Mouse (Mus musculus) intestine, embryonic 15.5 days (tissue): ENCODE data around the gene Rab1b. TPM values are rescaled to one million over a fixed set of nuclear protein-coding genes. Genes with fewer than 3 reads are reported as not detected.
"Not testable (repeated sequence)": the region's sequence is repeated elsewhere in the genome, so short reads cannot be mapped to it uniquely, and the experiment has no call there.

ENCODE experiments used
- ATAC-seq: fragments of 200-750 bp; cut with Nextera tagmentation; 2 replicates; pipeline ENCODE4 v1.8.0; 2017; ENCODE audit warnings: moderate TSS enrichment, moderate library complexity
- H3K27ac ChIP-seq: fragments of 300-500 bp; sonication (generic); 2 replicates; pipeline ENCODE4 v1.5.1; 2015; ENCODE audit warnings: mild to moderate bottlenecking, inconsistent platforms
- H3K27me3 ChIP-seq: fragments of 300-500 bp; sonication (generic); replicated peaks from 2 replicates; pipeline ENCODE4 v1.6.1; 2015; ENCODE audit warnings: inconsistent platforms
- H3K36me3 ChIP-seq: fragments of 300-500 bp; sonication (generic); 2 replicates; pipeline ENCODE4 v1.6.1; 2015; ENCODE audit warnings: inconsistent platforms
- H3K4me1 ChIP-seq: fragments of 300-500 bp; sonication (generic); replicated peaks from 2 replicates; pipeline ENCODE4 v1.6.1; 2015; ENCODE audit warnings: inconsistent platforms
- H3K4me2 ChIP-seq: fragments of 300-500 bp; sonication (generic); replicated peaks from 2 replicates; pipeline ENCODE4 v1.6.1; 2015; ENCODE audit warnings: mild to moderate bottlenecking, inconsistent platforms
- H3K4me3 ChIP-seq: fragments of 300-500 bp; sonication (generic); replicated peaks from 2 replicates; pipeline ENCODE4 v1.5.1; 2015; ENCODE audit warnings: inconsistent platforms
- H3K9ac ChIP-seq: fragments of 300-500 bp; sonication (generic); 2 replicates; pipeline ENCODE4 v1.6.1; 2015; ENCODE audit warnings: inconsistent platforms
- H3K9me3 ChIP-seq: fragments of 300-500 bp; sonication (generic); 2 replicates; pipeline ENCODE4 v1.6.1; 2016; ENCODE audit warnings: inconsistent platforms
- WGBS: fragments of 180-500 bp; shearing (Covaris S2); methylation state at CpG from one replicate; pipeline ENCODE4 v1.1.7; 2015; 5-methylcytosine and 5-hydroxymethylcytosine counted together
- polyA plus RNA-seq: library from polyadenylated mRNA; unstranded; fragments of >200 nt; fragmentation: Nextera tagmentation; extraction: Ambion mirVana; gene quantifications from 2 replicates; pipeline ENCODE4 v1.2.1, GENCODE M21; 2015

The Rab1b gene
- polyA plus RNA-seq, 1 experiment from 2014 or later, result 216 TPM

GRCm38 (mm10) chr19:5094746-5095417 is 12.0 kb downstream of the Rab1b start:
- no peak overlapping the region for H3K27ac ChIP-seq
- 47% methylated on average over 11 of the region's 11 CpGs for WGBS
- ATAC-seq, result peak; percentile 21

GRCm38 (mm10) chr19:5094243-5094632 is 12.6 kb downstream of the Rab1b start:
- under 1% methylated on average over 21 of the region's 21 CpGs for WGBS
- Histone ChIP-seq H3K4me2 (peak overlapping the region; percentile 19; the same call in 1 of the 2 replicates), H3K36me3 (peaks cover 33% of the 10 kb centered on the region), H3K4me3 (no peak overlapping the region), H3K9ac (no peak overlapping the region), H3K9me3 (no peaks in the 10 kb centered on the region), H3K27ac (no peak overlapping the region), H3K4me1 (peaks cover 41% of the 10 kb centered on the region), H3K27me3 (no peaks in the 10 kb centered on the region)
- ATAC-seq, result peak; percentile 76

More at GRCm38 (mm10) chr19:5094746-5095417, 12.0 kb downstream of the Rab1b start:
- Histone ChIP-seq H3K4me3 (no peak overlapping the region), H3K9ac (no peak overlapping the region), H3K27me3 (no peaks in the 10 kb centered on the region), H3K4me2 (peak overlapping the region; percentile 19; the same call in 1 of the 2 replicates), H3K36me3 (peaks cover 36% of the 10 kb centered on the region), H3K4me1 (peaks cover 36% of the 10 kb centered on the region), H3K9me3 (no peaks in the 10 kb centered on the region)

- Histone ChIP-seq H3K27ac (no peak overlapping the region), H3K4me3 (no peak overlapping the region), H3K4me2 (no peak overlapping the region), H3K36me3 (peaks cover 31% of the 10 kb centered on the region), H3K27me3 (no peaks in the 10 kb centered on the region), H3K9me3 (no peaks in the 10 kb centered on the region), H3K4me1 (peaks cover 43% of the 10 kb centered on the region), H3K9ac (no peak overlapping the region)
- WGBS, result 71% methylated on average over 12 of the region's 12 CpGs
- peak; percentile 2; the same call in 1 of the 2 replicates for ATAC-seq
Observed at GRCm38 (mm10) chr19:5093481-5094242, 13.2 kb downstream of the Rab1b start.

- peaks cover 37% of the 10 kb centered on the region for H3K4me1 ChIP-seq
- H3K4me3 ChIP-seq, result no peak overlapping the region
- no peak overlapping the region for H3K27ac ChIP-seq
- H3K36me3 ChIP-seq, result peaks cover 31% of the 10 kb centered on the region
- no peaks in the 10 kb centered on the region for H3K27me3 ChIP-seq
- no peak for ATAC-seq
- no peak overlapping the region for H3K4me2 ChIP-seq
- H3K9me3 ChIP-seq, result no peaks in the 10 kb centered on the region
- H3K9ac ChIP-seq, result no peak overlapping the region
- 86% methylated on average over 10 of the region's 10 CpGs for WGBS
Observed at GRCm38 (mm10) chr19:5092083-5092482, 14.8 kb downstream of the Rab1b start.

GRCm38 (mm10) chr19:5089324-5089723 is 17.5 kb downstream of the Rab1b start:
- Histone ChIP-seq H3K9me3 (no peaks in the 10 kb centered on the region), H3K4me1 (peaks cover 29% of the 10 kb centered on the region), H3K4me3 (peak overlapping the region; percentile 73), H3K27ac (no peak overlapping the region), H3K9ac (peak overlapping the region; percentile 79; the same call in 1 of the 2 replicates), H3K27me3 (peaks cover 22% of the 10 kb centered on the region), H3K36me3 (peaks cover 31% of the 10 kb centered on the region), H3K4me2 (peak overlapping the region; percentile 79)
- ATAC-seq, result no peak
- WGBS, result 86% methylated on average over 4 of the region's 4 CpGs

- H3K9me3 ChIP-seq, result no peaks in the 10 kb centered on the region
- peaks cover 23% of the 10 kb centered on the region for H3K4me1 ChIP-seq
- ATAC-seq, result peak; percentile 96
Observed at GRCm38 (mm10) chr19:5087884-5088728, 18.8 kb downstream of the Rab1b start, which contains the start of gene Yif1a. Gene Yif1a (plus strand): TSS chr19:5088538.

GRCm38 (mm10) chr19:5086533-5086932 is 20.3 kb downstream of the Rab1b start:
- H3K9ac ChIP-seq, H3K4me3 ChIP-seq, H3K9me3 ChIP-seq, H3K4me2 ChIP-seq, ATAC-seq, H3K27ac ChIP-seq: not testable (repeated sequence)
- Histone ChIP-seq H3K36me3 (peaks cover 15% of the 10 kb centered on the region), H3K27me3 (peaks cover 47% of the 10 kb centered on the region), H3K4me1 (peaks cover 23% of the 10 kb centered on the region)
- whole genome bisulfite sequencing, result 60% methylated on average over 4 of the region's 4 CpGs

More at GRCm38 (mm10) chr19:5087884-5088728, 18.8 kb downstream of the Rab1b start, which contains the start of gene Yif1a:
- H3K4me3 ChIP-seq, result peak within 1 kb of the TSS; percentile 73
- H3K36me3 ChIP-seq, result peaks cover 30% of the 10 kb centered on the region
- H3K27ac ChIP-seq, result peak within 1 kb of the TSS; percentile 76
- H3K9ac ChIP-seq, result peak within 1 kb of the TSS; percentile 79
- under 1% methylated on average over 58 of the region's 58 CpGs for WGBS
- peak within 1 kb of the TSS; percentile 79 for H3K4me2 ChIP-seq
- H3K27me3 ChIP-seq, result peaks cover 32% of the 10 kb centered on the region

- WGBS, result under 1% methylated on average over 50 of the region's 69 CpGs
- peak within 1 kb of the TSS; percentile 48 for H3K4me3 ChIP-seq
- peak within 1 kb of the TSS; percentile 47 for H3K9ac ChIP-seq
- peaks cover 6% of the 10 kb centered on the region; the same call in 1 of the 2 replicates for H3K36me3 ChIP-seq
- H3K9me3 ChIP-seq, result no peaks in the 10 kb centered on the region
- no peak for ATAC-seq
- peaks cover 59% of the 10 kb centered on the region for H3K27me3 ChIP-seq
- H3K4me2 ChIP-seq, result peak within 1 kb of the TSS; percentile 89
- peaks cover 23% of the 10 kb centered on the region for H3K4me1 ChIP-seq
- H3K27ac ChIP-seq, result no peak within 1 kb of the TSS
Observed at GRCm38 (mm10) chr19:5085145-5085863, 21.6 kb downstream of the Rab1b start, which contains the start of gene Tmem151a. Gene Tmem151a (minus strand): TSS chr19:5085531.

- WGBS, result 3% methylated on average over 15 of the region's 15 CpGs
Observed at GRCm38 (mm10) chr19:5084834-5085144, 22.1 kb downstream of the Rab1b start.

GRCm38 (mm10) chr19:5083961-5084833 is 22.7 kb downstream of the Rab1b start:
- Histone ChIP-seq H3K27me3 (peaks cover 63% of the 10 kb centered on the region), H3K4me3 (peak overlapping the region; percentile 48; the same call in 1 of the 2 replicates), H3K27ac (no peak overlapping the region), H3K36me3 (no peaks in the 10 kb centered on the region), H3K4me1 (peaks cover 17% of the 10 kb centered on the region), H3K9me3 (no peaks in the 10 kb centered on the region), H3K9ac (no peak overlapping the region), H3K4me2 (peak overlapping the region; percentile 89; the same call in 1 of the 2 replicates)
- ATAC-seq, result no peak
- WGBS, result 63% methylated on average over 3 of the region's 3 CpGs

More at GRCm38 (mm10) chr19:5084834-5085144, 22.1 kb downstream of the Rab1b start:
- H3K4me1 ChIP-seq, result peaks cover 23% of the 10 kb centered on the region
- peak overlapping the region; percentile 89 for H3K4me2 ChIP-seq
- H3K9ac ChIP-seq, result peak overlapping the region; percentile 47; the same call in 1 of the 2 replicates
- no peak for ATAC-seq
- peaks cover 2% of the 10 kb centered on the region; the same call in 1 of the 2 replicates for H3K36me3 ChIP-seq
- H3K9me3 ChIP-seq, result no peaks in the 10 kb centered on the region
- H3K27ac ChIP-seq, result no peak overlapping the region
- peak overlapping the region; percentile 48 for H3K4me3 ChIP-seq
- H3K27me3 ChIP-seq, result peaks cover 63% of the 10 kb centered on the region
